Mouse (Mus musculus) stomach, postnatal 0 days (tissue): Measurements from ENCODE around the gene Spint1.

Source experiments
- CTCF ChIP-seq: IDR thresholded peaks from 2 replicates; pipeline ENCODE4 v1.5.1; 2016; ENCODE audit warnings: antibody characterized with exemption, low read depth, mild to moderate bottlenecking, moderate library complexity
- EP300 ChIP-seq: optimal IDR thresholded peaks from 2 replicates; pipeline ENCODE3; 2016; ENCODE audit warnings: antibody characterized with exemption

- TF ChIP-seq EP300 = no peak
- no peak for TF ChIP-seq CTCF
These were observed 24.2 kb downstream of the Spint1 start for GRCm38 (mm10) chr2:119261326-119261725.
